Mouse (Mus musculus) spleen, adult 12 weeks (tissue): ENCODE measurements around the gene Zrsr2.

Experiments used
- DNase-seq: peaks from one replicate; pipeline ENCODE4 v3.0.0; 2022; ENCODE audit warnings: low spot score

Gene Zrsr2

GRCm38 (mm10) chrX:163885539-163885981, 72.9 kb downstream of the Zrsr2 start:
- no peak for DNase-seq
